Mouse (Mus musculus) heart, embryonic 10.5 days (tissue): ENCODE results near the gene Suv39h1. TPM values are rescaled to one million over a fixed set of nuclear protein-coding genes. Genes with fewer than 3 reads are reported as not detected.
"Not testable (repeated sequence)": the region's sequence is repeated elsewhere in the genome, so short reads cannot be mapped to it uniquely, and the experiment has no call there.

Source experiments
- DNase-seq: peaks from one replicate; pipeline ENCODE4 v3.0.0-alpha.2; 2017; ENCODE audit warnings: low spot score
- H3K27ac ChIP-seq: fragments of 300-500 bp; sonication (generic); 2 replicates; pipeline ENCODE4 v1.5.1; 2016; ENCODE audit warnings: mild to moderate bottlenecking
- H3K27me3 ChIP-seq: fragments of 300-500 bp; sonication (generic); 2 replicates; pipeline ENCODE4 v1.6.1; 2016; ENCODE audit warnings: mild to moderate bottlenecking; ENCODE audit not compliant: poor library complexity, insufficient read depth, severe bottlenecking
- H3K36me3 ChIP-seq: fragments of 300-500 bp; sonication (generic); 2 replicates; pipeline ENCODE4 v1.6.1; 2016; ENCODE audit warnings: mild to moderate bottlenecking, moderate library complexity
- H3K4me1 ChIP-seq: fragments of 300-500 bp; sonication (generic); 2 replicates; pipeline ENCODE4 v1.6.1; 2016; ENCODE audit warnings: mild to moderate bottlenecking
- H3K4me3 ChIP-seq: fragments of 300-500 bp; sonication (generic); 2 replicates; pipeline ENCODE4 v1.5.1; 2016; ENCODE audit warnings: mild to moderate bottlenecking, moderate library complexity
- H3K9me3 ChIP-seq: fragments of 300-500 bp; sonication (generic); 2 replicates; pipeline ENCODE4 v1.6.1; 2016; ENCODE audit warnings: mild to moderate bottlenecking, moderate library complexity
- WGBS: fragments of 180-500 bp; shearing (Covaris S2); methylation state at CpG from one replicate; pipeline ENCODE4 v1.1.7; 2016; 5-methylcytosine and 5-hydroxymethylcytosine counted together
- polyA plus RNA-seq: library from polyadenylated mRNA; unstranded; fragments of >200 nt; fragmentation: Nextera tagmentation; extraction: Ambion mirVana; gene quantifications from 2 replicates; pipeline ENCODE4 v1.2.1, GENCODE M21; 2016

The Suv39h1 gene
- polyA plus RNA-seq, 1 experiment from 2014 or later = 71.7 TPM

DNA sequence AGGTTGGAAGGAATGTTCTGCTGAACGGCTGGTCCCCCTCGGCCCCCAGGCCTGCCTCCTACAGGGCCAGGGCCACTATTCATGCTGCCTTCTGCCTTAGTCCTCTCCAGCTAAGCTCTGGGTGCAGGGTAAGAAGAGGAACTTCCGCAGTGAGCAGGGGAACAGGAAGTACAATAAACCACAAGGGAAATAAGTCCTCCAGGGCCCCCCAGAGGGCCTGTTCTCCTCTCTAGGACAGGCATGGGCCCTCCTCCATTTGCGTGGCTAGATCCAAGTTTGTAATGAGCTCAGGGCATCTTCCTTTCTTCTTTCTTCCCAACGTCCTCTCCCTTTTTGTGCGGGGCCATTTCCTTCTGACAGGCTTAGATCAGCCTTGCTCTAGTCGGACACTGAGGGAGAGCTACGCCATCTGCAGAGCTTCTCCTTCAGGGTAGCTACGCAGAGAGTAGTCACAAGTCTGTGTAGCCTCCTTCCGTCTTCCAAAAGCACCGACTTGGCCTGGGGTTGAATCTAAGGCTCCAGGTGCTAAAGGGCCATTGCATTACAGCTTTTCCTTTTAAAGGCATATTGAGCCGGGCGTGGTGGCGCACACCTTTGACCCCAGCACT lies 15.9 kb upstream of the Suv39h1 start, which contains the start of gene Was:
Gene Was (minus strand): TSS at position 153 of the 608 bp plus-strand sequence.
- H3K4me1 ChIP-seq = no peaks in the 10 kb centered on the region
- no peaks in the 10 kb centered on the region for H3K9me3 ChIP-seq
- 81% methylated on average over 14 of the region's 14 CpGs for WGBS
- no peaks in the 10 kb centered on the region for H3K36me3 ChIP-seq
- H3K4me3 ChIP-seq = no peak within 1 kb of the TSS
- no peak within 1 kb of the TSS for H3K27ac ChIP-seq
- DNase-seq = no peak
- H3K27me3 ChIP-seq = no peaks in the 10 kb centered on the region

DNA sequence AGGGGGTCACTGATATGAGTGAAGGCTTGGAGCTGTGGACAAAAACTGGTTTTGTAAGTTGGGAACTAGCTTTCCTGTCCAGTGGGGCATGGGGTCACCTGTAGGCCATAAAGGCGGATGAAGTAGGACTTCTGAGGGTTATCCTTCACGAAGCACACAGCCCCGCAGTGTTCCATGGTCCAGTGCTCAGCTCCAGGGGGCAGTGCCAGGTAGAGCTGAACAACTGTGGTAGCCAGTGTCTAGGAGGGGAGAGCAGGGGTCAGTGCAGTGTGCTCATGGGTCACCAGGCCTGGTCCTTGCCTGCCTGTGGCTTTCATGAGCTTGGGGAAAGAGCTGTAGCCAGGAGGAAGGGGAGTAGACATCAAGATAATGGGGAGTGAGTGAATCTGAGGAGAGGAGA lies 15.2 kb upstream of the Suv39h1 start:
- DNase-seq = no peak
- Histone ChIP-seq H3K27me3 (no peaks in the 10 kb centered on the region), H3K36me3 (no peaks in the 10 kb centered on the region), H3K9me3 (no peaks in the 10 kb centered on the region), H3K27ac (no peak overlapping the region), H3K4me1 (no peaks in the 10 kb centered on the region), H3K4me3 (no peak overlapping the region)
- 88% methylated on average over 3 of the region's 3 CpGs for WGBS

DNA sequence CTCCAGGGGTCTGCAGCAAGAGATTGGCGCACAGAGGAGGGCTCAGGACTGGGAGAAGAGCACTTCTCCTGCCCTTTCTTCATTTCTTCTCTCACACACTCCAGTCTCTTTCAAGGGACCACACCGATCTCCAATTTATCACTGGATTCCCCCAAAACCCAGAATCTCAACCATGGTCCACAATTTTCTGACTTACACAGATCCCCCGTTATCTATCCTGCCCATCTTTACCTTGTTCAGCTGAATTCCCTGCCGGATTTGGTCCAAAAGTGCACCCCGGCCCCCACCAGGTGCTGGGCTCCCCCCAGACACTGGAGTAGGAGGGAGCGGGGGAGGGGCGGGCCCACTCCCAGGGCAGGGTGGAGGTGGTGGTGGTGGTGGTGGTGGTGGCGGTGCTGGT lies 11.1 kb upstream of the Suv39h1 start:
- no peak overlapping the region for H3K27ac ChIP-seq
- H3K27me3 ChIP-seq = no peaks in the 10 kb centered on the region
- no peak overlapping the region for H3K4me3 ChIP-seq
- WGBS = 72% methylated on average over 8 of the region's 8 CpGs
- no peaks in the 10 kb centered on the region for H3K4me1 ChIP-seq
- H3K36me3 ChIP-seq = no peaks in the 10 kb centered on the region
- no peak for DNase-seq
- no peaks in the 10 kb centered on the region for H3K9me3 ChIP-seq

DNA sequence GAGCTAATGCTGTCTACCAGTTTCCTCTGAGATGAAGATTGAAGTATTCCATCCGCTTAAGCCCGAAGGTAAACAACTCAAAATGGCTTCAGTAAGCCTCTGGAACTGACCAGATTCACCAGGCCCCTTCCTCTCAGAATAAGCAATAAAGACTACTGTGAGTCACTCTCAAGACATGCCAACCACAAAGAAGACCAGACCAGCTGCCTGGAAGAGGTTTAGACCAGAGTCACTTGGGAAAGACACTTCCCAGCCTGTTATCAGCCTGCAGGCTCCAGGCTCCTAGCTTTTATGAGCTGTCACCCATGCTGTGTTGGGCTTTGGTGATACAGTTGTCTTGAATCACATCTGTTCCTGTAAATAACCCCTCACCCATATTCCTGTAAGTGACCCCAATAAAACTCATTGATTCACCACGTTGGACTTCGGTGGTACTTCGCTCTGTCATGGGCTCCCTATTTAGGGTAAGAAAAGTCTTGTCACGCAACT lies 10.3 kb upstream of the Suv39h1 start:
- DNase-seq = no peak

DNA sequence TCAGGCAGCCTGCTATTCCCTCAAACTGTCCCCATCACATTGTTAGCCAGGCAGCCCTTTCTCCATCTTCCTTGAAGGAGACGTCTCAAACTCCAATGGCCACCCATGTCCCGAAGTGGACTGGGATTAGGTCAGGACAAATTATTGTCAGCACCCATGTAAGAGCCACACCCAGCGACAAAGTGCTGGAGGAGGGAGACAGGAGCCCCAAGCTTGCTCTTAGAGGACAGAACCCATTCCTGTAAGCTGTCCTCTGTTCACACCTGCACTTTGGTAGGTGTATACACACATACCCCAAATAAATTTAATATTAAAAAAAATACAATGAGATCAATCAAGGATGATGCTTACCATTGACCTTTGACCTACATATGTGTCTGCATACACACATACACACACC lies 544 bp upstream of the Suv39h1 start:
- Histone ChIP-seq H3K4me1 (no peaks in the 10 kb centered on the region; the same call in 1 of the 2 replicates), H3K9me3 (no peaks in the 10 kb centered on the region), H3K36me3 (peaks cover 19% of the 10 kb centered on the region), H3K4me3 (peak overlapping the region; percentile 67), H3K27ac (peak overlapping the region; percentile 43), H3K27me3 (no peaks in the 10 kb centered on the region)
- WGBS = 35% methylated on average over 3 of the region's 3 CpGs
- DNase-seq = no peak

More for the DNA sequence above, 10.3 kb upstream of the Suv39h1 start:
- WGBS = 81% methylated on average over 6 of the region's 6 CpGs
- Histone ChIP-seq H3K4me3 (no peak overlapping the region), H3K27me3 (no peaks in the 10 kb centered on the region), H3K9me3 (no peaks in the 10 kb centered on the region), H3K4me1 (no peaks in the 10 kb centered on the region), H3K27ac (no peak overlapping the region), H3K36me3 (no peaks in the 10 kb centered on the region)

DNA sequence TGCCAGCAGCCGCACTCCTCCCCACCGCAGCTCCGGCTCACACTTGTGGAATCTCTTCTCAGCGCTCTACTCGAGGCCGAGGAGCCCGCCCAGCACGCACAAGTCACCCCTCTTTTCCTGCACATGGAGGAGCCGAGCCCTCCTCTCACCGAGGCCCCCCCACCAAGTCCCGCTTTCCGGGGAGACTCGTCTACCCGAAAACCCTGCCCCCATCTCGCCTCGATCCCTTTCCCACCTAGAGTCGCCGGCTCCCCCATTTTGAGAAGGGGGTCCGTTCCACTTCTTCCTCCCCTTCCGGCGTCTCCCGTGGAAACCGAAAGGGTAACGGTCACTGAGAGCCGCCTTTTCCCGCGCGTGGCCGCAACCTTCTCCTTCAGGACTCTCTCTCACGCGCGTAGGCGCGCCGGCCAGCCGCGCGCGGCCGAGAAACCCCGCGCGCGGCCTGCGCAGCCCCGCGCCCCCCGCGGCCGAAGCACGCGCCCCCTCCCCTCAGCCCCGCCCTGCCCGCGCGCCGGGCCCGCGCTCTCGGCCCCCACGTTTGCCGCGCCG lies 605 bp downstream of the Suv39h1 start:
- peaks cover 27% of the 10 kb centered on the region for H3K36me3 ChIP-seq

DNA sequence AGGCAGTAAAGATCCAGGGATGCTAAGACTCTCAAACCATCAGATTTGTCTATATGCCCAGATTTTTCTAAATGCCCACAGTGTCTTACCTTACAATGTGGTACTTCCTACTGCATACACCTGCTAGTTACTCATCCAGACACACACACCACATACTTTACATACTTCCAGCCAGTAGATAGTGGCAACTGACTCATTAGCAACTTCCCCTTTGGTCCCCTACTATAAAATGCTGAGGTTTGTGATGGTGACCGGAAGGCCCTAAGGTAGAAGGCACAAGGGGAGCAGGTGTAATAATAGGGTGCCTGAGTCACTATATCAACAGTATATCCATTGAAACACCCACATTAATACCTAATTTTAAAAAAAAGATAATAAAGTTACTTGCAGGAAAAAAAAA lies 5.4 kb downstream of the Suv39h1 start:
- 97% methylated on average over 1 of the region's 1 CpGs for WGBS
- H3K4me3 ChIP-seq = no peak overlapping the region
- no peaks in the 10 kb centered on the region for H3K27me3 ChIP-seq
- DNase-seq = no peak
- no peaks in the 10 kb centered on the region; the same call in 1 of the 2 replicates for H3K4me1 ChIP-seq
- no peak overlapping the region for H3K27ac ChIP-seq
- no peaks in the 10 kb centered on the region for H3K9me3 ChIP-seq
- peaks cover 69% of the 10 kb centered on the region for H3K36me3 ChIP-seq

More for the DNA sequence above, 605 bp downstream of the Suv39h1 start:
- H3K27me3 ChIP-seq = no peaks in the 10 kb centered on the region
- WGBS = 23% methylated on average over 54 of the region's 64 CpGs
- no peaks in the 10 kb centered on the region for H3K9me3 ChIP-seq
- H3K4me3 ChIP-seq = peak overlapping the region; percentile 67
- peak; percentile 76 for DNase-seq
- H3K4me1 ChIP-seq = no peaks in the 10 kb centered on the region; the same call in 1 of the 2 replicates
- peak overlapping the region; percentile 91 for H3K27ac ChIP-seq

DNA sequence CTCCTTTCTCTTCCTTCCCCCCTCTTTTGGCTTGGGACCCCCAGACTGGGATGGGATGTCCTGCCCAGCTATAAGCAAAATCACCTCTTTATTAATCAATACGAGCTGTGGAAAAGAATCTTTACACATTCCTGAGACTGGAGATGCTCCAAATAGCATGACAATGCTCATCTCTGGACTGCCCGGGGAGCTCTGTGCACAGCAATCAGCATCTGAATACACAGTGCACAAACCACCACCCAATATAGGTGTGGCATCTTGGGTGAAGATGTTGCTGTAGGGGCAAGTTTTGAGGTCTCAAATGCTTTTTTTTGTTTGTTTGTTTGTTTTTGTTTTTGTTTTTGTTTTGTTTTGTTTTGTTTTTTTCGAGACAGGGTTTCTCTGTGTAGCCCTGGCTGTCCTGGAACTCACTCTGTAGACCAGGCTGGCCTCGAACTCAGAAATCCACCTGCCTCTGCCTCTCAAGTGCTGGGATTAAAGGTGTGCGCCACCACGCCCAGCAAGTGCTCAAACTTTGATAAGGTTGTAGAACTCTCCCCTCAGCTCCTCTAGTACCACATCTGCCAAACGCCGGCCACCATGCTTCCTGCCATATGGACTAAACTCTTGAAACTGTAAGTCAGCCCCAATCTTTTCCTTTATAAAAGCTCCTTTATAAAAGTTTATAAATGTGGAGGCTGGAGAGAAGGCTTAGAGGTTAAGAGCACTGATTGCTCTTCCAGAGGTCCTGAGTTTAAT lies 23.3 kb downstream of the Suv39h1 start:
- H3K4me3 ChIP-seq, H3K27me3 ChIP-seq, H3K36me3 ChIP-seq, H3K9me3 ChIP-seq, DNase-seq, H3K27ac ChIP-seq, H3K4me1 ChIP-seq: not testable (repeated sequence)
- WGBS = 78% methylated on average over 8 of the region's 8 CpGs

DNA sequence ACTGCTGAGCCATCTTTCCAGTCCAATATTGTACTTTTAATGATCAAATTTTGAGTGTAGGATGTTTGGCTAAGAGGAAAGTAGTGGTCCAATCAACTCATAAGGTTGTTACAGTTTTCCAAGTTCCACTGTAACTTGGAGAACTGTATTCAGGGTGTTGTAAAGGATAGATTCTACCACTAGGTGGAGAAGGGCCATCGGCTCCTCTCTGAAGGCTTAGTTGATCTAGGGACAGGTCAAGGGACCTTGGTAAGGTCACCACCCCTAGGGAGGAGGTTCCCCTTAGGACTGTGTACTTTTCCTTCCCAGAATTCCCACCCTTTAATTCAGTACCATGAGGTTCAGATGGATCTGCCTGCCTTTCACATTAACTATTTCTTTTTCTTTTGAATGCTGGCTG lies 41.6 kb downstream of the Suv39h1 start:
- WGBS = 42% methylated on average over 1 of the region's 1 CpGs
- Histone ChIP-seq H3K9me3 (no peaks in the 10 kb centered on the region), H3K4me1 (no peaks in the 10 kb centered on the region), H3K27ac (no peak overlapping the region), H3K27me3 (no peaks in the 10 kb centered on the region), H3K36me3 (no peaks in the 10 kb centered on the region), H3K4me3 (no peak overlapping the region)
- DNase-seq = no peak

DNA sequence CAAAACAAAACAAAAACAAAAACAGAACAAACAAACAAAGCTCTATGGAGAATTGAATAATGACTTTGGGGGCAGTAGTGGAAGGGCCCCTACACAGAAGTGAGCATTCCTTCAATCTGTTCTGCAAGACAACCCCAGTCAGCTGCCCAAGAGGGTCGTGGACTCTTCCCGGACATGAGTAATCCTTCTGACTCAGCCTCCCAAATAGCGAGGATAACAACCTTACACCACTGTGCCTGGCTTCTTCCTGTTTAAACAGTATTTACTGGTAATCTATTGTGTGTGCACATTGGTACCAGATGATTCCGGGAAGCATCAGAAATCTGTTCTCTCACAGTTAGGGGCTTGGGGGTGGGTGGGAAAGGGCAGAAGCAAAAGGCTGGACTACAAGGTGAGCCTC lies 47.7 kb downstream of the Suv39h1 start:
- DNase-seq = no peak
- 52% methylated on average over 4 of the region's 4 CpGs for WGBS
- no peaks in the 10 kb centered on the region for H3K36me3 ChIP-seq
- H3K9me3 ChIP-seq = no peaks in the 10 kb centered on the region
- H3K4me3 ChIP-seq = no peak overlapping the region
- no peaks in the 10 kb centered on the region for H3K4me1 ChIP-seq
- H3K27me3 ChIP-seq = no peaks in the 10 kb centered on the region
- no peak overlapping the region for H3K27ac ChIP-seq

DNA sequence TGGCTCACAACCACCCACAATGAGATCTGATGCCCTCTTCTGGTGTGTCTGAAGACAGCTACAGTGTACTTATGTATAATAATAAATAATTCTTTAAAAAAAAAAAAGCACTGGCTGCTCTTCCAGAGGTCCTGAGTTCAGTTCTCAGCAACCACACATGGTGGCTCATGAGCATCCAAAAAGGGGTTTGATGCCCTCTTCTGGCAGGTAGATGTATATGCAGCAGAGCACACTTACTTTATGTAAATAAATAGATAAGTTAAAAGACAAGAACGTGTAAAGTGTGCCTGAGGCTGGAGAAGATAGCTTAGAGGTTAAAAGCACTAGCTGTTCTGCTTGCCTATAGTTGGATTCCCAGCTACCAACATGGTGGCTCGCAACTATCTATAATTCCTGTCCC lies 49.8 kb downstream of the Suv39h1 start:
- H3K4me3 ChIP-seq = no peak overlapping the region

DNA sequence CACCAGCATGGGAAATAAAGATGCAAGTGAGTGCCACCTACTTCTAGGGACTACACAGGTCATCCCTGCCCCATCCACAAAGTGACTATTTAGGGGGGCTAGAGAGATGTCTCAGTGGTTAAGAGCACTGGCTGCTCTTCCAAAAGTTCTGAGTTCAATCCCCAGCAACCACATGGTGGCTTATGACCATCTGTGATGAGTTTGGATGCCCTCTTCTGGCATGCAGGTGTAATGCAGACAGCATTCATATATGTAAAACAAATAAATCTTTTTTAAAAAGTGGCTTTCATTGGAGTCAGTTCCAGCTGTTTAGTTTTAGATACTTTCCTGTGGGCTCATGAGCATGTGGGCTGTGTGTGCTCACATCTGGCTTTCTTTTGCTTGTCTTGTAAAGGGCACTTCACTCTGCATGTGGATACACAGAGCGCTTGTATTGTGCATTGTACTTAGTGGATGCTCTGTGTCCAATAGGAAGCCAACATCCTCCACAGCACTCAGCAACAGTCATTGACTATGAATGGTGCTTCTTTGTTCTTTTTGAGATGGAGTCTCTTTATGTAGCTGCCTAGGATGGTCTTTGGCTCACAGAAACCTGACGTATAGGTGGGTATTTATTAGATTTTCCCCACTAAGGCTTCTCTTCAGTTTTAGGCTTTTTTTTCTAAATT lies 54.3 kb downstream of the Suv39h1 start:
- H3K4me3 ChIP-seq = no peak overlapping the region
- H3K27me3 ChIP-seq = no peaks in the 10 kb centered on the region
- 87% methylated on average over 2 of the region's 2 CpGs for WGBS
- DNase-seq = no peak
- no peaks in the 10 kb centered on the region for H3K9me3 ChIP-seq
- H3K27ac ChIP-seq = no peak overlapping the region
- H3K36me3 ChIP-seq = no peaks in the 10 kb centered on the region
- no peaks in the 10 kb centered on the region for H3K4me1 ChIP-seq

More for the DNA sequence above, 49.8 kb downstream of the Suv39h1 start:
- Histone ChIP-seq H3K9me3 (no peaks in the 10 kb centered on the region), H3K27me3 (no peaks in the 10 kb centered on the region), H3K27ac (no peak overlapping the region), H3K36me3 (no peaks in the 10 kb centered on the region), H3K4me1 (no peaks in the 10 kb centered on the region)
- no peak for DNase-seq
- 64% methylated on average over 2 of the region's 2 CpGs for WGBS

DNA sequence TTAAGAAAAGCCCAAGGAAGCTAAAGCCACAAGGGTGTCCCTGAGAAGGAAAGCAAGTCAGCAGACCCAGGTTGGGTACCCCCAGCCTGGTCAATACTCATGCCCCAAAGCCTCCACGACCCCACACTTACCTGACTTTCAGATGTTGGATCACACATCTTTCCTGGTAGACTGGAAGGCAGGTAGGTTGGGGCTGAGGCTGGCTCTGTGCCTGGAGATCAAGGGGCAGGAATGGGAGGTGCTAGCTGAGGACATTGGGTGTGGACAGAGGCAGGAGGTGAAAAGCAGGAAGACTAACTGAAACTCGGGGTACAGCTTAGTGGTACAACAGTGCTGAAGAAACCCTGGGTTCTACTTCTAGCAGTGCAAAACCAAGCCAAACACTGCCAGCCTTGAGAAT lies 56.3 kb downstream of the Suv39h1 start, which contains the start of gene Glod5:
Gene Glod5 (minus strand): TSS at position 207 of the 400 bp plus-strand sequence.
- WGBS = 43% methylated on average over 2 of the region's 2 CpGs
- Histone ChIP-seq H3K9me3 (no peaks in the 10 kb centered on the region), H3K4me3 (no peak within 1 kb of the TSS), H3K4me1 (no peaks in the 10 kb centered on the region), H3K27ac (no peak within 1 kb of the TSS), H3K36me3 (no peaks in the 10 kb centered on the region), H3K27me3 (no peaks in the 10 kb centered on the region)
- DNase-seq = no peak
